Mouse (Mus musculus) limb, embryonic 11.5 days (tissue): Measurements from ENCODE around the gene Isoc2a. TPM values are rescaled to one million over a fixed set of nuclear protein-coding genes. Genes with fewer than 3 reads are reported as not detected.
"Not testable (repeated sequence)": the region's sequence is repeated elsewhere in the genome, so short reads cannot be mapped to it uniquely, and the experiment has no call there.

Experiments used
- ATAC-seq: fragments of 200-750 bp; cut with Nextera tagmentation; 2 replicates; pipeline ENCODE4 v1.8.0; 2017; ENCODE audit warnings: low read depth; ENCODE audit not compliant: insufficient number of reproducible peaks, low FRiP score, low TSS enrichment
- DNase-seq: peaks from one replicate; pipeline ENCODE4 v3.0.0-alpha.2; 2015; ENCODE audit warnings: low spot score
- H3K27ac ChIP-seq: fragments of 300-500 bp; sonication (generic); replicated peaks from 2 replicates; pipeline ENCODE4 v1.5.1; 2014; ENCODE audit warnings: low read depth, mild to moderate bottlenecking, low read length
- H3K27me3 ChIP-seq: fragments of 300-500 bp; sonication (generic); 2 replicates; pipeline ENCODE4 v1.6.1; 2014; ENCODE audit warnings: mild to moderate bottlenecking, low read length, mixed read lengths; ENCODE audit not compliant: control insufficient read depth, insufficient read depth
- H3K36me3 ChIP-seq: fragments of 300-500 bp; sonication (generic); 2 replicates; pipeline ENCODE4 v1.6.1; 2014; ENCODE audit warnings: mild to moderate bottlenecking, low read length, moderate library complexity, mixed read lengths; ENCODE audit not compliant: control insufficient read depth, insufficient read depth
- H3K4me1 ChIP-seq: fragments of 300-500 bp; sonication (generic); 2 replicates; pipeline ENCODE4 v1.6.1; 2014; ENCODE audit warnings: low read length, mixed read lengths; ENCODE audit not compliant: control insufficient read depth, insufficient read depth
- H3K4me2 ChIP-seq: fragments of 300-500 bp; sonication (generic); 2 replicates; pipeline ENCODE4 v1.6.1; 2014; ENCODE audit warnings: low read depth, mild to moderate bottlenecking, moderate library complexity; ENCODE audit not compliant: severe bottlenecking
- H3K4me3 ChIP-seq: fragments of 300-500 bp; sonication (generic); 2 replicates; pipeline ENCODE4 v1.5.1; 2014; ENCODE audit warnings: low read depth, low read length
- H3K9ac ChIP-seq: fragments of 300-500 bp; sonication (generic); 2 replicates; pipeline ENCODE4 v1.6.1; 2014; ENCODE audit warnings: mild to moderate bottlenecking, low read length
- H3K9me3 ChIP-seq: fragments of 300-500 bp; sonication (generic); 2 replicates; pipeline ENCODE4 v1.6.1; 2016; ENCODE audit warnings: low read length; ENCODE audit not compliant: control insufficient read depth
- WGBS: fragments of 180-500 bp; shearing (Covaris S2); extraction: QIAGEN DNeasy Blood & Tissue Kit; methylation state at CpG from one replicate; pipeline ENCODE4 v1.1.7; 2014; 5-methylcytosine and 5-hydroxymethylcytosine counted together
- polyA plus RNA-seq: library from polyadenylated mRNA; unstranded; fragments of >200 nt; fragmentation: Nextera tagmentation; extraction: Ambion mirVana; gene quantifications from 2 replicates; pipeline ENCODE4 v1.2.1, GENCODE M21; 2014

The Isoc2a gene
- polyA plus RNA-seq, 1 experiment from 2014 or later: 0.63 TPM

DNA sequence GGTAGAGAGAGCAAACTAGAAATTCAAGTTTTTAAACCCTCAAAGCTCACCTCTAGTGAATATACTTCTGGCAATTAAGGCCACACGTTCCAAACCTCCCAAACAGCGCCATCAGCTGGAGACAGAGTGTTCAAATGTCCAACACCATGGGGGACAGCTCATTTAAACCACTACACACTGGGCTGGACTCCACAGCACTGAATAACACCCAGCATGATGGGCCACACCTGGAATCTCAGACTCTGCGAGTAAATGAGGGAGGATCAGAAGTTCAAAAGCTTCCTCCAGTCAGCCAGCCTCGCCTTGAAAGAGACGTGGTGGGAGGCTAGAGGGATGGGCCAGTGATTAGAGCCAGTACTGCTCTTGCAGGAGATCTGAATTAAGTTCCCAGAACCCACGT is 6.8 kb upstream of the Isoc2a start, which contains the start of gene Isoc2b:
TSS of gene Isoc2b (minus strand) at position 126 of the 400 bp plus-strand sequence.
- Histone ChIP-seq H3K9ac (no peak within 1 kb of the TSS), H3K36me3 (no peaks in the 10 kb centered on the region), H3K9me3 (no peaks in the 10 kb centered on the region), H3K27me3 (no peaks in the 10 kb centered on the region), H3K4me3 (no peak within 1 kb of the TSS), H3K4me1 (peaks cover 4% of the 10 kb centered on the region; the same call in 1 of the 2 replicates), H3K27ac (no peak within 1 kb of the TSS), H3K4me2 (no peak within 1 kb of the TSS)
- no peak for DNase-seq
- no peak for ATAC-seq
- 53% methylated on average over 6 of the region's 6 CpGs for WGBS

DNA sequence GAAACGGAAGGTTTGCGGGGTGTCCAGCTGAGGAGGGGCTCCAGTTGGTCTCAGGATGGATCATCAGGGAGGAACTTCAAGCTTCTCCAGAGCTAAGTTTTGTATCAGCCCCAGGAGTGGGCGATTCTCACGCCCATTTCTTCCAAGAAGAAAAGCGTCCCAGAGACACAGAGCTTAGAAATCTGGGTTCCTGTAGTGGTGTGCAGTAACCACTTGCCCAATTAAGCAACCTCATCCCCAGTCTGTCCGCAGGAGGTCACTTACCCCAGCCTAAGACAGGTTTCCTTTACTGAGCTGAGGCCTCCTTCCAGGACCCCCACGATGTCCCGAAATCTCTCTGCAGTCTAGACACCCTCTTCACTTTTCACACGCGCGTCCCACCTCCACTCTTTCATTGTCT is 273 bp downstream of the Isoc2a start:
- 8% methylated on average over 11 of the region's 11 CpGs for WGBS

DNA sequence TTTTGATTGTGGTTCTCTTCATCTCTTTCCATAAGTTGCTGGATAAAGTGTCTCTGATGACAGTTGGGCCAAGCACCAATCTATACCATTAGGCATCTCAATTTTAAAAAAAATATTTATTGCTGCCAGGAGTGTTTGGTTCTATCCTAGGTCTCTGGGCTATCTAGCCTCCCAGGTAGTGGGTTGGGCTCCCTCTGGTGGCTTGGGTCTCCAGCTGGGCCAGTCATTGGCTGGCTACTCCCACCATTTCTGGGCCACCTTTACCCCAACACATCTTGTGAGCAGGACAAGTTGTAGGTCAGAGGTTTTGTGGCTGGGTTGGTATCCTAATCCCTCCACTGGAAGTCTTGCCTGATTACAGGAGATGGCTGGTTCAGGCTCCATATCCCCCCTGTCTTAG is 1.2 kb downstream of the Isoc2a start:
- DNase-seq (no peak), ATAC-seq (no peak)
- Histone ChIP-seq H3K27ac (no peak overlapping the region), H3K9ac (no peak overlapping the region), H3K4me1 (0 out of 2 replicates have a peak, but pooled peaks cover 6% of the 10 kb centered on the region), H3K9me3 (no peaks in the 10 kb centered on the region), H3K4me2 (no peak overlapping the region), H3K27me3 (no peaks in the 10 kb centered on the region), H3K36me3 (no peaks in the 10 kb centered on the region), H3K4me3 (no peak overlapping the region)

More for the DNA sequence above, 273 bp downstream of the Isoc2a start:
- ATAC-seq: peak; percentile 28; the same call in 1 of the 2 replicates
- no peak for DNase-seq
- peak overlapping the region; percentile 33 for H3K4me3 ChIP-seq
- H3K27me3 ChIP-seq: no peaks in the 10 kb centered on the region
- no peaks in the 10 kb centered on the region for H3K9me3 ChIP-seq
- peak overlapping the region; percentile 76 for H3K4me2 ChIP-seq
- H3K4me1 ChIP-seq: 0 out of 2 replicates have a peak, but pooled peaks cover 6% of the 10 kb centered on the region
- H3K27ac ChIP-seq: no peak overlapping the region
- peak overlapping the region; percentile 48 for H3K9ac ChIP-seq
- no peaks in the 10 kb centered on the region for H3K36me3 ChIP-seq

DNA sequence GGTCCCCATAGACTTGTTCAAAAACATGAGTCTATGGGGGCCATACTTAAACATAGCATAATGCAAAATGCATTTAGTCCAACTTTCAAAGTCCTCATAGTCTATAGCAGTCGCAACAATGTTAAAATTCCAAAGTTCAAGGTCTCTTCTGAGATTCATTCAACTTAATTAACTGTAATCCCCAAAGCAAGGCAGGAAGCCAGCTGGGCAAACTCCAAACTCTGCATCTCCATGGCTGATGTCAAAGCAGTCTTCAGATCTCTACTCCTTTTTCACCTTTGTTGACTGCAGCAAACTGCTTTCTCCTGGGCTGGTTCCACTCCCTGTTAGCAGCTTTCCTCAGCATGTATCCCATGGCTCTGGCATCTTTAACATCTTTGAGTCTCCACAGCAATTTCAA is 2.1 kb downstream of the Isoc2a start:
- not testable (repeated sequence) for H3K36me3 ChIP-seq, H3K9ac ChIP-seq, H3K4me2 ChIP-seq, ATAC-seq, H3K4me3 ChIP-seq, H3K27ac ChIP-seq, DNase-seq, H3K9me3 ChIP-seq, H3K27me3 ChIP-seq, H3K4me1 ChIP-seq
- 81% methylated on average over 1 of the region's 1 CpGs for WGBS

DNA sequence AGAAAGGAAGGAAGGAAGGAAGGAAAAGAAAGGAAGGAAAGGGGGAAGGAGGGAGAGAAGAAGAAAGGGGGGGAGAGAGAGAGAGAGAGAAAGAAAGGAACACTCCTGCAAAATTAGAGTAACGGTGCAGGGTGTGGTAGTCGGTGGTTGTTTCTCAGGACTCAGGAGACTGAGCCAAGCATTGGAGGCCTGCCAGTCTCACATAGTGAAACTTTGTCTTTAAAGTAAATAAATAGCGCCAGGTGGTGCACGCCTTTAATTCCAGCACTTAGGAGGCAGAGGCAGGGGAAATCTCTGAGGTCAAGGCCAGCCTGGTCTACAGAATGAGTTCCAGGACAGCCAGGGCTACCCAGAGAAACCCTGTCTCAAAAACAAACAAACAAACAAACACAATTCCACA is 9.7 kb downstream of the Isoc2a start:
- Histone ChIP-seq H3K27ac (no peak overlapping the region), H3K9ac (no peak overlapping the region), H3K4me3 (no peak overlapping the region), H3K9me3 (no peaks in the 10 kb centered on the region), H3K4me2 (no peak overlapping the region), H3K27me3 (no peaks in the 10 kb centered on the region), H3K4me1 (no peaks in the 10 kb centered on the region), H3K36me3 (no peaks in the 10 kb centered on the region)
- no peak for ATAC-seq
- no peak for DNase-seq
- 79% methylated on average over 4 of the region's 4 CpGs for WGBS

DNA sequence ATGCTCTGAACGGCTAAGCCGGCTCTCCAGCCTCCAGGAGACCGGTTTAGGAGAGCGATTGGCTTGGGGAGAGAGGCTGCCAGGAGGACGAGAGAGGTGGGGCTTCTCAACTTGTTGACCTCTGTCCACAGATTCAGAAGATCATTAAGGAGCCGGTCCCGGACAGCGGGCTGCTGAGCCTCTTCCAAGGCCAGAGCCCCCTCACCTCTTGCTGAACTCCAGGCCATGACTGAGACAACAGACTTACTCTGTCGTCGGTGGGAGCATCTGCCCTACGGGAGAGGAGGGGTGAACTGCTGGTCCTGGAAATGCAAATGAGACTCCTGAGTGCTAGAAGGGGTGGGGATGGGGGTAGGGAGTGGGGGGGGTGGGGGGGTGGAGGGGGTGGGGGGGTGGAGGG is 18.2 kb downstream of the Isoc2a start:
- no peak overlapping the region for H3K4me3 ChIP-seq
- H3K4me2 ChIP-seq: no peak overlapping the region
- no peak for ATAC-seq
- no peaks in the 10 kb centered on the region for H3K9me3 ChIP-seq
- H3K36me3 ChIP-seq: no peaks in the 10 kb centered on the region
- H3K9ac ChIP-seq: no peak overlapping the region
- H3K4me1 ChIP-seq: no peaks in the 10 kb centered on the region
- no peak for DNase-seq
- no peak overlapping the region for H3K27ac ChIP-seq
- 59% methylated on average over 11 of the region's 11 CpGs for WGBS
- peaks cover 13% of the 10 kb centered on the region for H3K27me3 ChIP-seq

DNA sequence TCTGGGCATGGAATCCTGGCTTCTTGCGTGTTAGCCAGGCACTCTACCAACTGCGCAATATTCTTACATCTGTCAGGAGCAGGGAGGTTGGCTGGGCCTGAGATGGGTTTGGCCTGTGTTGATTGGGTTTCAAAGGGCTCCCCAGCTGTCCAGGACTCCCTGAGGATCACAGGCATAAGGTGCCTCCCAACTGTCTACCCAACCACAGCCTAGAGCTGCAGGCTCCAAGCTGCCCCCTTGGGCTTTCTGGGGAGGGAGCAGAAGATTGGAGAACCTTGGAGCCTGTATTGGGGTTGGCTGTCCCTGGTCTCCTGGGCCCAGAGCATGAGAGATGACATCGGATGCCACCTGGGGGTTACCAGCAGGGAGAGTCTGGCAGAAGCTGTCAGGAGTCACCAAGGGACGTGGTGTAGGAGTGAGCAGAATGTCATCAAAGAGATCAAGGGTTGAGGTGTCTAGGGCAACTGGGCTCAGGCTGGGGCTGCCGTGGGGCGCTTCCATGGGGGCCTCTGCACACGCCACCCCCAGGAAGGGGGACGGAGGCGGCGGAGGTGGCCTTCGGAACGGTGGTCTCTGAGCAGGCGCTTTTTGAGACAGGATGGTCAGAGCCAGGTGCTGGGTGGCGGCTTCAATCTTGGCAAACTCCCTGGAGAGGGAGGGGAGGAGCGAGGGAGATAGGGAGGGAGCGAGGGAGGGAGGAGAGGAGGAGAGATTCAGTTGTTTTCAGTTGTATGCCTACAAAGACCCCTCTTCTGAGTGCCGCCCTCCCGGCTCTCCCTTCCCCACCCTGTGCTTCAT is 22.1 kb downstream of the Isoc2a start:
- DNase-seq (no peak), ATAC-seq (0 out of 2 replicates have a peak, but pooled peaks have one; percentile 33)
- Histone ChIP-seq H3K36me3 (no peaks in the 10 kb centered on the region), H3K27me3 (peaks cover 15% of the 10 kb centered on the region), H3K4me3 (no peak overlapping the region), H3K9me3 (no peaks in the 10 kb centered on the region; the same call in 1 of the 2 replicates), H3K27ac (no peak overlapping the region), H3K9ac (no peak overlapping the region; the same call in 1 of the 2 replicates), H3K4me2 (peak overlapping the region; percentile 33), H3K4me1 (no peaks in the 10 kb centered on the region)
- WGBS: 17% methylated on average over 15 of the region's 18 CpGs

DNA sequence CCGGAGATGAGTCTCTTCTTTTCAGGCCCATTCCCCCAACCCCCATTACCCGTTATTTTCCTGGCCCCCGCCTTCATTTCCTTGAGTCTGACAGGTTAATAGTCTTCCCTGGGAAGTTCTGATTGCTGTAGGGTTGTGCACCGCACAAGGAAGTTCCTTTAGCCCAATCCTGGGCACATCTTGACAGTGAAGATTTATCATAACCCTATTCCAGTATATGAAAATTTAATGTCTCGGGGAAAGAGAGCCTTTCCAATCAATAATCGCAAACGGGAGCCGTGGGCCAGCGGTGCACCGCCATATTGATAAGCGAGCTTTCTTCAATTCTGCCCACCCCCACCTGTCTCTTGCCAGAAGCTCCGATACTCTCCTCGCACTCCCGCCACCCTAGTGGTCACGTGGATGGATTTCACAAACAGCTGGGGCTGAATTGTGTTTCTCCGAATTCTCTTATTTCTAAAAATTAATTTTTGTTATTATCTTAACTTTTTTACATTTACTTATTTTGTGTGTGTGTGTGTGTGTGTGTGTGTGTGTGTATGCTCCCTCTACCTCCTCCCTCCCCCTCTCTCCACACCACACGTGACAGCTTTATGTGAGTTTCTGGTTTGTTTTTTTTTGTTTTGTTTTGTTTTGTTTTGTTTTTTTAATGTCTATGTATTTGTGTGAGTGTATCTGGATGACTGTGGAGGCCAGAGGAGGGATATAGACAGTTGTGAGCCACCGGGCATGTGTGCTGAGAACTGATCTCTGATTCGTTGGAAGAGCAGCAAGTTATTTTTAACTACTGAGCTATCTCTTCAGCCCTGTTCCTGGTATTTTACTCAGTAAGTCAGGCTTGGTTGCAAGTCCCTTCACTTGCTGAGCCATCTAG is 22.9 kb downstream of the Isoc2a start:
- Histone ChIP-seq H3K36me3 (no peaks in the 10 kb centered on the region), H3K27ac (no peak overlapping the region), H3K9ac (no peak overlapping the region; the same call in 1 of the 2 replicates), H3K4me1 (no peaks in the 10 kb centered on the region), H3K4me3 (0 out of 2 replicates have a peak overlapping the region, but pooled peaks have one; percentile 3), H3K4me2 (peak overlapping the region; percentile 33), H3K9me3 (no peaks in the 10 kb centered on the region; the same call in 1 of the 2 replicates), H3K27me3 (peaks cover 15% of the 10 kb centered on the region)
- DNase-seq: no peak
- ATAC-seq: 0 out of 2 replicates have a peak, but pooled peaks have one; percentile 28
- WGBS: 7% methylated on average over 19 of the region's 19 CpGs
